Mouse (Mus musculus): ENCODE data around the gene Foxa1.
A peak's percentile ranks its signal among the peaks of the same experiment; 100 is the strongest.

Foxa1 gene

DNA sequence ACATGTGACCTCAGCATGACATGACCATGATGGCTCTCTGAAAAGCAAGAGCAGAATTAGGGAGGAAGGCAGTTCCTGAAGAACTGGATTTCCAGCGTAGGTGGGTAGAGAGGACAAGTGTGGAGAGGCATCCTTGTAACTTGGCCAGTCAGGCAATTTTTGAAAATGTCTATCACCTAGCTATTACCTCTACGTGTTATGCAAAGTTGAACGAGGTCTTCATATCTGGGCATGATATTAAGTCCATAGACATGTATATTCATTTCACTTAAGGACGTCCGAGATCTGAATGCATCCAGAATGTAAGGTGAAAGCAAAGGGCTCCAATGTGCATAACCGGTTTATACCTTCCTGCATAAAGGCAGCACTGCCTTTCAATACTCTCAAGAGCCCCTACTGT lies 5.6 kb downstream of the Foxa1 start:
- no peak for DNase-seq

DNA sequence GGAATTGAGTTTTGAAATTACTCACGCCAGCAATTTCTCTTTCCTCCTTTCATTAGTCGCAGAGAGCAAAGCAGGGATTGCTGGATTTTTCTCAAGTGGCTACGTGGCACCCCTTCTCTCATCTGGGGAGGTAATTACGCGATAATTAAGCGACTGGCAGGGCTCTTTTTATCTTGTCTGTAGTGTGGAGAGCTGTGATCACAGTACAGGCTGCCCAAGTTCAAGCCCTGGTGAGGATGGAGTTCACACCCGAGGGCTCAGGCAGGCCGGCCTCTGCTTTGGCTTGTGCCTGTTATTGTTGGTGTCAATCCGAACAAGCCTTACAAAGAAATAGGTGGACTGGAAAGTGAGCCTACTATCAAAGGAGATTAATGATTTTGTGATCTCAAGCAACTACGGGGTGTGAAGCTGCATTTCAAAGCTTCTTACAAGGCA lies 7.1 kb downstream of the Foxa1 start:
- DNase-seq: peak in 1 of 2 experiments; percentile 21

DNA sequence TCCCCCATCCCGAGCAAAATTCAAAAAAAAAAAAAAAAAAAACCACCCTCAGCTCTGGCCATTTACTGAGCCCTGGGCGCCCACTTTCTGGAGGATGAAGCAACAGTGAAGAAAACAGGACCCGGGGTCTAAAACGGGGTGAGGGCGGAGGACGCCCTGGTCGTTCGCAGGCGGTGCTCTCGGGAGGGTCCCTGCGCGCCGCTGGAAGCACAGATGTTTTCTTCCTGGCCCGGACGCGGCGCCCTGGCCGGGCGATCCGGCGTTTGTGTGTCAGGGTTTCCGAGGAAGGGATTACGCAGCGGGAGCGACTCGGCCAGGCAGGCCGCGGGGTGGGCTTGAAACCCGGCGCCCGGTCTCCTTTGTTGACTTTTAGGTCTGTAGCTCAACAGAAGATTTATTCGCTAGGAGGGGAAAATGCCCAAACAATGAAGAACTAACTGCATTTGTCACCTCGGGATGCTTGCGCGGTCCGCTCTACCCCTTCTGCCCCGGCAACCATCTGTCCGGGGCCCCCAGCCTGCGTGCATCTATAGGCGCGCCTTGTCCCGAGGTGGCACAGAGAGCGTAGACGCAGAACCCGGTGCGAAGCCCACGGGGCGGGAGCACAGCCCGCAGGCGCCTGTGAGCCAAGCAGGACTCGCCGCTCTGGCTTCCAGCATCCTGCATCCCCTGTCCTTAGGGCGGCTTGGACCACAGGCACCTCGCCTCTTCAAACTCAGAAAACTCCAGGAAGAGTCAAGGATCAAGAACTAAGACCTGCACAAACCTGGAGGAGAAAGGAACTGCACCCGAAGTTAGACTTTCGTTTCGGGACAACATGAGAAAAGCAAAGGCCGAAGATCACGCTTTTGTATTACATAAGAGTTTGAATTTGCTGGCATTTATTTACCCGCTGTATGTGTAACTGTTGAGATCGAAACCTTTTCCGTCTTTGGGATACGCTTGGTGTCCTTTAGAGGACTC lies 7.8 kb downstream of the Foxa1 start:
- DNase-seq: peak in 1 of 2 experiments; percentile 37

DNA sequence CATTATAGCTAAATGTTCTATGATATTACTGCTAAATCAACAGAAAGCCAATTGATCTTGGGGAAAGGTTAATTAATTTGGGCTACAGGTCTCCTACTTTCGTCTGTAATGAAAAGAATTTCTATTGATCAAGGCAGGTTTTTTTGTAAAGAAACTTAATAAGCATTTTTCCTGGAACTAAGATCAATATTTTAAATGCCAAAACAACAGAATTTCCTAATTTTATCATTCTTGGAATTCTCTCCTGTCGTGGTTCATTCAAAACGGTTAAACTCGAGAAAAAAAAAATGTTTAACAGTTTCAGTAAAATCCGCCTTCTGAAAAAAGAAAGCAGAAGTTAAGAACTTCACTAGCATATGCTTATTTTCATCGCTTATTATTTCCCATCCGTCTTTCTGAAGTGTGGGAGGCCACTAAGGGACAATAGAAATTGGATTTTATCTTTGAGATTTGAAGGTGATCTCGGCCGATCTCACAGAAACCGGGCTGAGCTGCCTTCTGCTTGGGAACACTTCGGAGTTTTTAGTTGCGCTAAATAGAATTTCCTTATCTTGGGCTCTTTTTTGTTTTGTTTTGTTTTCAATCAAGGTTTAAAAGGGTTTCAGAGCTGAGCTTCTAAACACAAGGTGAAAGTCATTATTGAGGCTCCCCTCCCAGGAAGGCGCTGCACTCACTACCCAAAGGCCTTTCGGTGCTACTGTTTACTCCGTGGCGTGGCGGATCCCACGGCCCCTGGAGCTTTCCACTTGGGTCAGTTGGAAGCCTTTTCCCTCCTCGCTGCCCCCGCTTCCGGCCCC lies 8.7 kb downstream of the Foxa1 start:
- peak in 1 of 2 experiments; percentile 32 for DNase-seq

DNA sequence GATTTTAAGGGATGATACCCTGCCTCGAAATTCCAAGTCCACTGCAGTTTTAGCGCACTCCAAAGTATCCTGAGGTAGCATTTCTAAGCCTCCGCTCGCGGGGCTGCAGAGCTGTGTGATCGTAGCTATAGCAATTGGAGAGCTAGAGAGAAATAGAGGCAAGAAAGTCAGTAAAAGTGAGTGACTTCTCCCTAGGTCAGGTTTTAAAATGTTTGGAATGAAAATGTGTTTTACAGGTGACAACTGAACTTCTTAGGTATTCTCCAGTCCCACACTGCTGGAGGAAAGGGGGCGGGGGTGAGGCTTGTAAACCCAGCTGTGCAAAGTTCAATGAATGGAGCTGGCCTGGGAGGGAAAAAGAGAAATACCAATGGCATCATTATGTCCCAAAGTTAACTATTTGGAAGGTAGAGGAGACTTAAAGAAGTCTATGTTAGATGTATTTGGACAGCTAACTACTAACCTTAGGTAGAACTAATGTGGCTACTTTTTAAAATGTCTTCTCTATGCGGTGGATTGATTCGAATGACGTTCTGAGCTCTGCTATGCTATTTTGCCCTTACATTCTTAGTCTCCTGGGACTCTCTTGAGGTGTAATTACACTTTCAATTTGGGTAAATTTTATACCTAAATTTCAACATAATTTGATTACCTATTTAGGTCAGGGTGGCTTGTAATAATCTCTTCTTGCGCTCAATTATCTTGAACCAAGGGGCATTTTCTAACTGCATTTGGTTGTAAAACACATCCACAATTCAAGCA lies 9.6 kb downstream of the Foxa1 start:
- no peak for DNase-seq

DNA sequence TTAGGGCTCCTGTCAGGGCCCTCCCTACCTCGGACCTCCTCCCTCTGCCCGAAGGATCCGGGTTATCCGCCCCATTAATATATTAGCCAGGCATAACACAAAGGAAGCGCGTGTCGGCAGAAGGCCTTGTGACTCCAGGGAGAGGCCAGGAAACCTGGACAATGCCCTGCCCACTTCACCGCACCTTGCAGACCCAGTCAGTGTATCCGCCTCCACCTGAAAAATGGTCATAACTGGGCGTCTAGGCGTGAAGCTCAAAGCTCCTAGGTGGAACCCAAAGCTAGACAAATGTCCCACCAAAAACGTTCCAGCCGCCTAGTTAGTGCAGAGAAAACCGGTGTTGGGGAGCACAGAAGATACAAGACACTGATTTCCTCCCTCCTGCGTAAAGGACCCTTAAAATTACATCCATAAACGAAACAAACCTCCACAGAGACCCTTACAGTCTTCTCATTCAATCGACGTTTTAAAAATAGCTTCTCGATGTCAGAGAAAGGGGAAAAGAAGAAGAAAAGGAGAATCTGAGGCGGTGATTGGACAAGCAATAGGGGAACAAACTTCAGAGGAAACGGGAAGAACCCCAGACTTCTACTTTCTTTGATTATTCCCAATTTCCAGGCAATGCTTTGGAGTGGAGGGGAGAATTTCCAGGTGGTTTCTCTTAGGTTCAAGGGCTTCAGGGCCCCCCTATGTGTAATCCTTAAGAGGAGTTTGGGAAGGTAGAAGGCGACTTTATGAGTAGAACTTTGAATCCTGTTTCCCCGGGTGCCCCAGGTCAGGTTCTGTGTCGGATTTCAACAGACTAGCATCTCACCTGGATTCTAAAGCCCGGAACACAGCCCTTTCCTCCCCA lies 10.4 kb downstream of the Foxa1 start:
- peak; percentile 62 to 77 for DNase-seq

DNA sequence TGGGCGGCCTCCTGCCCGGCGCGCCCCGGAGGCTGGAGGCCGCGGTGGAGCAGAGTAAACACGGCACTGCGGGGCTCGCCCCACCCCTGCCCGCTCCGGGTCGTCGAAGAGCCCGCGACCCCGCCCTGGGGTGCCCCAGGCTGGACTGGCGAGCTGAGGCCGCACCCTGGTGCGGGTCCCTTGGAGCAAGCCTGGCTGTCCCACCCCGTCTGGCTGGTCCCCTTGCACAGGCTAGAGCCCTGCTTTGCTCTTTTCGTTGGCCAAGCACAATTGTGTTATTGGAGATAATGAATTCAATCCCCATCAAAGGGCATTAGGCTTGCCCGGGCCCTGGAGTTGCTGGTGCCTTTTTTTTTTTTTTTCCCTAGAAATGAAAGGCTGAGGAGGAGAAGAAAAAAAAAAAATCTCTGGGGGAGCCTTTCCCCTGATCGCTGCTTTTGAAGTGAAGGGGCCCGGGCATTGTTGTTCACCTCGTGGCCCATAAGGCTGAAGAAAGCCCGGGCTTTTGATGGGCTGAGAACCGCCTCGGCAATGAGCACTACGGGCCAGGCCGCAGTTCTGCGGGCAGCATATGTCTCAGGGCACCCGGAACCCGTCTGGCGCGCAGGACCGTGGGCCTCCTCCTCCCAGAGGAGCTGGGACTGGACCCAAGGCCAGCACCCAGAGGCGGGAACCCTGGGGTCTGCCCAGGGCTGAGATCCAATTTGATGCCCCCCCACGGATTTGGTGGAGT lies 11.7 kb downstream of the Foxa1 start:
- peak; percentile 47 to 62 for DNase-seq

DNA sequence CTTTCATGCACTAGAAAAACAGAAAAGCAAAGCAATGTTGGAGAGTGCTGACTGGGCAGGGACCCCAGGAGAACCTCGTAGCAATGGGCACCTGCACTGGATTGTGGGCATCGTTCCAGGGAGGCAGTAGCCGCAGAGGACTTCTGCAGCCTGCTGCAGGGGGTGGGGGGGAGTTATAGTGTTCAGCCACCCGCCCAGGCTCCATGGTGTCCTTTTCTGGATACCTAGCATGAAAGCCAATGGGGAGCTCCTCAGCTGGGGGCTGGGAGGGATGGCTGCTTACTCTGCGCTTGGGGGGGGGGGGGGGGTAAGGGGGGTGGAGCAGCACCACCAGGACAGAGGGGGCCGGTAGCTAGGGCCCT lies 12.2 kb downstream of the Foxa1 start:
- DNase-seq: peak in 1 of 2 experiments; percentile 45

DNA sequence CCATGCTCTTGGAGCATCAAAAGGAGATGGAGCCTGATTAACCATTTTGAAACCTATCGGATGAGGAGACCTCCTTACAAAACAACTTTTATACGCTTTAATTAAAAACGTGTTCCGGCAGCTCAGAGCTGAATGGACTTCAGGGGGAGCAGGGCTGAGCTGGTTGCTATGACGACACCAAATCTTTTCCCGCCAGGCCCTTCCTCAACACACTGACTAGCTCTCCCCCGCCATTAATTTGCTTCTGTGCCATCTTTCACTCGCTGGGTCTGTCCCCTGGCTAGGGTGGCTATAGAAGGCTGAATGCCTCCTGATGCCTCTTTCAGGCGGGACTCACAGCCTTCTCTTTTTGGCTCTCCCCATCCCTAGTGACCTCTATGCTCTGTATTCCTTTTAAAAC lies 16.2 kb downstream of the Foxa1 start:
- DNase-seq: no peak

DNA sequence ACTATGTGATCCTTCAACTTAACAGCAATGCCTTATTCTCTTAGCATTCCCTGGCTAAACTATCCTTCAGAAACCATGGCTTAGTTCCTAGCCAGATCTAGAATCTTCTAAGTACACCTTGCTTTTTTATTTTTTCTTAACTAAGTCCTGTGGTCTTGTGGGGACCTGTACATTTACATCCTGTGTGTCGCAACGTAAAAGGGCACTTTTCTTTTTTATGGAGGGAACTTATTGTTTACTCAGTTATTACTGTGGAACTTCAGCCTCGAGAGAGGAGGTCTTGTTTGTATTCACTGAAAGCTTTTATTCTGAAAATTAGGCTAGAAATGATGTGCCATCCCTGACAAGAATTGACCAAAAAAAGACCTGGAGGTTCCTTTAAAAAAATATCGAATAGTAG lies 18.4 kb downstream of the Foxa1 start:
- no peak for DNase-seq

DNA sequence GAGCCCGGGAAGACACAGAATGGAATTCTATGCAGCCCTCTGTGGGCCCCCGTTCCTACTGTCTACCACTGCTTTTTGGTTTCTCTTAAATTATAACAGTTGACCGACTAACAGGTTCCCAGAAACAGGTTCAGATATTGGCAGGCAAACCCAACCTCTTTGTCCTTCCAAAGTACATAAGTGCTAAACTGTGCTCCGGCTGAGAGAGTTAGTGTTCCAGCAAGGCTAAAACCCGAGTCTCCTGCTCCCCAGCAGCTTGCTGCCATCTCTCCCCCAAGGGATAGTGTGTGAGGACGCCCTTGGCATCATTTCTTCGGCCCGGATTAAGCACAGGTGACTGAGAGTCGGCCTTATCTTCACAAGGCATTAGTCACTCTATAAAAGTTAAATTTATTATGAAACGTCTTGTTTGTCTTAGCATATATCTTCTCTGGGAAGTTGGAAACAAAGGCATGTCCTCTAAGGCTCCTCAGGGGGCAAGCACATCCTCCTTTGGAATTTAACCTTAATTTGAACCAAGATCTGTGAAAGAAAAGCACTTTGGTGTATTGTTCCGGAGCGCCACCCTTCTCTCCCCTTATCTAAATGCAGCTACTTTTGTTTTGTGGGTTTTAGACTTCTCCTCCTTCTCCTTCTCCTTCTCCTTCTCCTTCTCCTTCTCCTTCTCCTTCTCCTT lies 30.9 kb downstream of the Foxa1 start:
- no peak for DNase-seq

DNA sequence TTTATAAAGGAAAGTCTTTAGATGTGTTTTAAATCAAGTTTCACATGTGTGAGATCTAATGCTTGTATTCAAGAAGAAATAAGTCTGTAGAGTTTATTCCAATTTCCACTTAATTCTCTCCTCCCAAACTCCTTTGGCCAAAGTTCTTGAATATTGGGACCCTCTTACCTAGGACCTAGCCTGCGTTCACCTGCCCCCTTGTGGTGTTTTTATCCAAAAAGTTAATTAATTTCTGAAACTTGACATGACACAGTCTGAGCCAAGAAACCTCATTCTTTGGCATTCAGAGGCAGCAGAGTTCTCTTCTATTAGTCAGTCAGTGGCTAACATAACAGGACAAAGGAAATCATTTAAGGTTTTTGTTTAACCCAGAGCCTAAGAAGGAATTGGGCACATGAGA lies 32.2 kb downstream of the Foxa1 start:
- no peak for DNase-seq

DNA sequence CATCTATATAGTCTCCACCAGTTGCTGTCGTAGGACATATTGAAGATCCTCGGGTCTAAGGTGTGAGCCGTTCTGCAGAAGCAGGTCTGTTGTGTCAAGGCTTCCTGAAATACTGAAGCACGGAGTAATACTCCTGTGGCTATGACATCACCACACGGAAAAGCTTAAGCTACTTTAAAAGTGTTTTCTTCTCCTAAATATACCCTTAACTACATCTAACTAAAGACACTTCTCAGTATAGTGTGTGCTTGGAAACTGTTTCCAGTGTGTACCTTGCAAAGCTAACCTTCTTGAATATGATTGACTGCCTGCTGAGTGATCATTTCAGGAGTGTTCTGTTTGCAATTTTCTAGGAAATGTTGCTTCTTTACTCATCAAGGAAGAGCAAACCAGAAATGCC lies 35.2 kb downstream of the Foxa1 start:
- no peak for DNase-seq

DNA sequence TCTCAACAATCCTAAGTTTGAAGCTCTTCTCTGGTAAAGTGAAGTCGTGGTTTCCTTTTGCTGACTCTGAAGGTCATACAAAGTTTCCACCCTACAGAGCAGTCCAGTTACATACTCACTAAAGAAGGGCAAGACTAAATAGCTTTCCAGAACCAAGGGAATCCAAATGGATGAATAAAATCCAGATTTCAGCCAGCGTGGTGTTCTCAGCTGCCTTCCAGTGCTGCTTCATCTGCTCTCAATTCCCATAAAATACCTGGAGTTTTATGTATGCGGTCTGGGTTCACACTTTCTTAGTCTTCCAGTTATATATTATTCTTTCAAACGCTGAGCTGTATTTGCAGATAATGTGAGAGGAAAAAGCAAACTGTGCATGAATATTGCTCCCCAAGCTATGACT lies 35.6 kb downstream of the Foxa1 start:
- DNase-seq: no peak

DNA sequence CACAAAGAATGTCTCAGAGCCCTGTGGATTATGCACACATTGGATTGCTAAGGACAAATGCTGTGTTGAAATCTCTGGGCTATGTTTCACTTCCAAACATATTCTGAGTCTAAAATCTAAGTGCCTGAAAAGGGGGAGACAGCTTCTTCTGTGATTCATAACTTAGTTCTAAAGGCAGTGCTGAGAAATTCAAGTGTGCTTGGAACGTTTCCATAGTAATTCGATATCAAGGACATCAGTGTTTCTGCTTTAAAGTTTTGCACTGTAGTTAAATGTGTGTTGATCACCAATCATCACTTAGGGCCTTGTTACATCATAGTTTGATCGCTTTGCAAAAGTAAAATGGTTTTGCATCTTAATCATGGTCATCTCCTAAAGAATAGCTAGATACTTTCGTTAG lies 37.0 kb downstream of the Foxa1 start:
- DNase-seq: peak in 1 of 2 experiments; percentile 14

DNA sequence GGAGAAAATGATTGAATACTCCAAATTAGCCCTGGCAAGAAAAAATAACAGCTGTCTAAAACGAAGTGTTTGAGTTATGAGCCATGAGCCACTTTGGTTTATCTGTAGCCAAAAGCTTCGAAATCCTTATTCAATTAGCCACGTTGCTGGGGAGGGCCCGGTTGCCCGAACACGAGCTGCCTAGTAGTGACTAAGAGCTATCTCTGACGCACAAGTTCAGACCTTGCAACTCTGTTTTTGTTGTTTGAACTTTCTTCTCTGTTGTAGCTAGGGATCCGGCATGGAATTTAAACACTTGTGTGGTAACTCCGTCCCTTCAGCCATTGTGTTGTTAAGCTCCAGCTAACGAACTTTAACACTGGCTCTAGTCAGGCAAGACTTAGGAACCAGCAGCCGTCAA lies 37.8 kb downstream of the Foxa1 start:
- DNase-seq: peak; percentile 22 to 59

DNA sequence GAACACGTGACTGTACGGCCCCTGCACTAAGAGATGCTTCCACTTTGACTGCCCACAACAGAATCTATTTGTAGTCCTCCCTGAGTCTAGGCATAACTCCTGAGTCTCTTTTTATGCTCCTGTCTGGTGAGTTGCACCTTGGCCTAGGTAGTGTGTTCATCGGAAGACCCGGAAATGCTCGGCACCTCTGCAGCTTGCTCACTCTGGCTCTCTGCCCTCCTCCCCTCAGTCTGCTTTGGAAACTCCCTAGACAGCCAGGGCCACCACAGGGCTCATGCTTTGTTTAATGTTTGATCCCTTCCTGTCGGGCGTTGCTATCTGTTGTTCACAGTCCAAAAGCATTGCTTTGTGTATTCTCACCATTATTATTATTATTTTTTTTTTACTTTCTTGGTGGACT lies 41.4 kb downstream of the Foxa1 start:
- DNase-seq: no peak

DNA sequence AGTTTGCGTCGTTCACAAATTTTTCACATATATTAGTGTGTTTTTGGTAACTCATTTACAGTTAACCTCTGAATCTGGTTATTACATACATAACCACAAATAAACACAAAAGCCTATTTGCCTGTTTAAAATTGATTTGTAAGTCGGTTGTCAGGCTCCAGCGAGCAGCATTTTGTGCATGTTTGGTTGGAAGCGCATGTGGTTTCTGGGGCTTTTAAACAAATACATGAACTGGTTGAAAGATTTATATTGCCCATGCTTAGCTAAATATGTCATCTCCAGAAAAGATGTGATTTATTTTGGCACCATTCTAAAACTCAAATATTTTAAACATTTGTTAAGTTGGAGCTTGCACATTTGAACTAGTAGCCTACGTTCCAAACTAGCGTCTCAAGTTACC lies 46.5 kb downstream of the Foxa1 start:
- DNase-seq: no peak

DNA sequence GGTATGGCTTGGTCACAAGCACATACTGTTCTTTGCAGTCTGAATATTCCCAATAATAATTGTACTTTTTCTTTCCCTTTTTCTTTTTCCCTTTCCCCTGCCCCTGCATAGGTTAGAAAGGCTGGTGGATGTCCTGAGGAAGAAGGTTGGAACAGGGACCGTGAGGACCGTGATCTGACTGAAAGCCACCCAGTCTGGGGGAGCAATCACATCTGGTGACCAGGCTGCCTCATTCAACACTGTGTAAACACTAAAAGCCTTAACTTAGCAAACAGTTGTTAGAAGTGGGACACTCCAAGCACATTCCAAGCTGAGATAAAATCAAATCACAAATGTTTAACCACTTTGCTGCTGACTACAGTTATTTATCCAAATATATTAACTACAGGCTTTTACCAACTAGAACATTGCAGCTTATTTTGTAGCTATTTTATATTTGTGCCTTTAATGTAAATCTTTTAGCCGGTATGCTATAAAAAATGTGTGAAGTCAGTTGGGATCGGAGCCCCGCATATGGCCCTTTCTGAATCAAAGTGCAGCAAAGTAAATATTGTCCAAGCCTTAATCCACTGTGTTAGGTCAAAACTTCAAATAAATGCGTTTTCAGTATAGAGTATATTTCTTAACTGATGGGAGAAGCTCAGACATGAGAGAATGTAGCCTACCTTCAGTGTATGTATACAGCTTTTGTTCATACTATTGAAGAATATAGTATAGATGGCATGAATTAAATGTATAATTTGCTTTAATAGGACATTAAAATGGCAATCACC lies 50.2 kb downstream of the Foxa1 start:
- DNase-seq: peak; percentile 52 to 74
